Mouse (Mus musculus) midbrain, embryonic 13.5 days (tissue): Measurements from ENCODE around the gene Slc34a2. TPM values are rescaled to one million over a fixed set of nuclear protein-coding genes. Genes with fewer than 3 reads are reported as not detected.

ENCODE experiments used
- ATAC-seq: fragments of 200-750 bp; cut with Nextera tagmentation; 2 replicates; pipeline ENCODE4 v1.8.0; 2017; ENCODE audit warnings: mild to moderate bottlenecking, moderate TSS enrichment, moderate library complexity
- H3K27ac ChIP-seq: fragments of 300-500 bp; sonication (generic); 2 replicates; pipeline ENCODE4 v1.5.1; 2015; ENCODE audit warnings: inconsistent platforms, mild to moderate bottlenecking, moderate library complexity
- H3K27me3 ChIP-seq: fragments of 300-500 bp; sonication (generic); 2 replicates; pipeline ENCODE4 v1.6.1; 2015; ENCODE audit warnings: mild to moderate bottlenecking, inconsistent platforms
- H3K36me3 ChIP-seq: fragments of 300-500 bp; sonication (generic); 2 replicates; pipeline ENCODE4 v1.6.1; 2015; ENCODE audit warnings: mild to moderate bottlenecking, inconsistent platforms
- H3K4me1 ChIP-seq: fragments of 300-500 bp; sonication (generic); replicated peaks from 2 replicates; pipeline ENCODE4 v1.6.1; 2015; ENCODE audit warnings: inconsistent platforms
- H3K4me2 ChIP-seq: fragments of 300-500 bp; sonication (generic); replicated peaks from 2 replicates; pipeline ENCODE4 v1.6.1; 2015; ENCODE audit warnings: moderate library complexity, mild to moderate bottlenecking, inconsistent platforms
- H3K4me3 ChIP-seq: fragments of 300-500 bp; sonication (generic); replicated peaks from 2 replicates; pipeline ENCODE4 v1.5.1; 2015; ENCODE audit warnings: mild to moderate bottlenecking, inconsistent platforms
- H3K9ac ChIP-seq: fragments of 300-500 bp; sonication (generic); replicated peaks from 2 replicates; pipeline ENCODE4 v1.6.1; 2015; ENCODE audit warnings: mild to moderate bottlenecking, inconsistent platforms
- H3K9me3 ChIP-seq: fragments of 300-500 bp; sonication (generic); 2 replicates; pipeline ENCODE4 v1.6.1; 2016; ENCODE audit warnings: mild to moderate bottlenecking, inconsistent platforms
- WGBS: fragments of 180-500 bp; shearing (Covaris S2); methylation state at CpG from one replicate; pipeline ENCODE4 v1.1.7; 2015; 5-methylcytosine and 5-hydroxymethylcytosine counted together
- polyA plus RNA-seq: library from polyadenylated mRNA; unstranded; fragments of >200 nt; fragmentation: Nextera tagmentation; extraction: Ambion mirVana; gene quantifications from 2 replicates; pipeline ENCODE4 v1.2.1, GENCODE M21; 2015

Gene Slc34a2
- polyA plus RNA-seq, 1 experiment from 2014 or later = not detected

DNA sequence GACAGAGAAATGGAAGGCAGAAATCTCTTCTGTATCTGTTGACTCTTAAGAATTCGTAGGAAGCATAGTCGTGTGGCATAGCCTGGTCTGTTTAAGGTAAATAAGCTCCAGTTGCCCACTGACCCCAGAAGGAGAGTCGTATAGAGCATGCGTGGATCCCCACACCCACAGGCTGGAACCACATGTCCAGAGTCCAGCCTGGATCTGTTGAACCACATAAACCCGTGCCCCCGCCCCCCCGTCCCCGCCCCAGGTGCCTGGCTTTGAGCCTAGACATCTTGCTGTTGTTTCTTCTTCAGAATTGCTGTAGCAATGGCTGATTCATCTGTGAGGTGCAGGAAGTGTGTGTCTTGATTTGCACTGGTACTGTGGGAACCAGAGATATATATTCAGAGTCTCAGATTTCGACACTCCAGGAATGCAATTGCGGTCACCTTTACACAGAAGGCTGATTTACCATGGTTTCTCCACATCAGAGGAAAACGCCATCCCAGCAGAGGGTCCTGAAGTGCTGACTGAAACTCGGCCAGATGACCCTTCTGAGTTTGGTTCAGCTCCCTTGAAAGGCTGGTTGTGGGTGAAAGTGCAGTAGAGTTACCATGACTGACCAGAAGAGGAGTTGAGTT is 64.1 kb downstream of the Slc34a2 start:
- Histone ChIP-seq H3K9ac (no peak overlapping the region), H3K4me2 (no peak overlapping the region), H3K27ac (no peak overlapping the region), H3K36me3 (no peaks in the 10 kb centered on the region), H3K4me1 (no peaks in the 10 kb centered on the region), H3K27me3 (no peaks in the 10 kb centered on the region), H3K4me3 (no peak overlapping the region), H3K9me3 (no peaks in the 10 kb centered on the region)
- 86% methylated on average over 12 of the region's 12 CpGs for WGBS
- no peak for ATAC-seq

DNA sequence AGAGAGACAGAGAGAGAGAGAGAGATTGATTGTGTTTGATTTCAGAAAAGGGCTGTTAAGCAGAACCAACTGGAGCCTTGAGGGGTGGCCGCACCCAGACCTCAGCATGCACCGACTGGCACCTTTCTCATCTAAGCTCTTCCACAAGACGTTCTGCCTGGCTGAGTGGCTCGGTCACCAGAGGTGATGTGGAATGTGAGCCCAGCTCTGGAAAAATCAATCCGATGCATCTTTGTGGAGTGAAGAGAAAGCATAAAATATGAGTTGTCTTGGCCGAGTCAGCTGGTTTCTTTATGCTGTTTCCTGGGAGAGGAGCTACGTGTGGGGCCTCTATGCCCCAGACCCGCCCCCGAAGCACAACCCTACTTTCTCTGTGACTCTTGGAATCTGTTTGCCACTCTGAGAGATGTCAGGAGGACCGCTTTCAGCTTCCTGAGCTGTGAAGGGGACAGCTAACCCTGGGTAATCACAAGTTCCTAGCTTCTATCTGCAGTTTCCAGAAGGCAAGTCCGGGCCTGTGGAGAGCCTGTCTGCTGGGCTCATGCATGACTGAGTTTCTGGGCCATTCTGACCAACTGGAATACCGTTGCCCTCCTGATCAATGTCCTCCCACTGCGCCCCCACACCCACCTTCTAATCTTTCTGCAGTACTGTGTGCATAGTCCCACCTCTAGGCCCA is 66.4 kb downstream of the Slc34a2 start:
- Histone ChIP-seq H3K4me2 (no peak overlapping the region), H3K9ac (no peak overlapping the region), H3K9me3 (no peaks in the 10 kb centered on the region), H3K27ac (no peak overlapping the region), H3K4me3 (no peak overlapping the region), H3K27me3 (no peaks in the 10 kb centered on the region), H3K36me3 (no peaks in the 10 kb centered on the region), H3K4me1 (no peaks in the 10 kb centered on the region)
- ATAC-seq = no peak
- WGBS = 77% methylated on average over 13 of the region's 13 CpGs

DNA sequence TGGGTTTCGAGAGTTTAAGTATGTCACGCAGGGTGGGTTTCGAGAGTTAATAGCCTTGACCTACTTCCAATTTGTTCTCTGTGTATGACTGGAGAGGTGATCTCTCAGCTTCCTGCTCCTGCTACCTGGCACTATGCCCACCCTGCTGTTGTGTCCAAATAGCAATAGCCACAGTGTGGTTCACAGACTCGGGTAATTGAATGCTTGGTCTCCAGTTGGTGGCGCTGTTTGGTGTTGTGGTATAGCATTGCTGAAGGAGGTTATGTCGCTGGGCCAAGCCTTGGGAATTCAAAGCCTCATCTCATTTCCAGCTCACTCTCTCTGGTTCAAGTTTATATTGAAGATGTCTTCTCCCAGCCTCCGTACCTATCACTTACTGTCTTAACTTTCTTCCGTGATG is 67.8 kb downstream of the Slc34a2 start:
- no peak overlapping the region for H3K27ac ChIP-seq
- no peaks in the 10 kb centered on the region for H3K9me3 ChIP-seq
- no peaks in the 10 kb centered on the region for H3K27me3 ChIP-seq
- H3K9ac ChIP-seq = no peak overlapping the region
- H3K4me2 ChIP-seq = no peak overlapping the region
- WGBS = 79% methylated on average over 8 of the region's 8 CpGs
- H3K4me1 ChIP-seq = no peaks in the 10 kb centered on the region
- no peak for ATAC-seq
- H3K4me3 ChIP-seq = no peak overlapping the region
- H3K36me3 ChIP-seq = no peaks in the 10 kb centered on the region

DNA sequence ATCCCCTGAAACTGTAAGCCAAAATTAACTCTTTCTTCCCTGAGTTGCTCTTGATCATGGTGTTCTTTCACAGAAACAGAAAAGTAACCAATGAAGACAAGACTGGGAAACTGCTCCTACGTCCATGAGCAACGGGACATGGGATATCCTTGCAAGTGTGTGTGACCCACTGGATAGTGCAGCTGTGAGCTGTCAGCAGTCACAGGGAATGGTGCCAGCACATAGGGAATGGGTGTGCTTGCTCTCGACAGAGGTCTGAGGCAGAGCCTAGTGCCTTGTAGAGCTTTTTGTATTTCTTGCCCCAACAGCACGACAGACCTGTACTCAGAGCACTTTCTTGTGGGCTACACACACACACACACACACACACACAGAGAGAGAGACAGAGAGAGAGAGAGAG is 68.2 kb downstream of the Slc34a2 start:
- H3K4me3 ChIP-seq = no peak overlapping the region
- no peak overlapping the region for H3K4me2 ChIP-seq
- no peaks in the 10 kb centered on the region for H3K36me3 ChIP-seq
- H3K27me3 ChIP-seq = no peaks in the 10 kb centered on the region
- no peaks in the 10 kb centered on the region for H3K9me3 ChIP-seq
- no peak overlapping the region for H3K27ac ChIP-seq
- WGBS = 86% methylated on average over 4 of the region's 4 CpGs
- H3K4me1 ChIP-seq = no peaks in the 10 kb centered on the region
- H3K9ac ChIP-seq = no peak overlapping the region
- ATAC-seq = no peak

GRCm38 (mm10) chr5:53106731-53107130 is 68.8 kb downstream of the Slc34a2 start:
- no peak overlapping the region for H3K4me2 ChIP-seq
- no peaks in the 10 kb centered on the region for H3K9me3 ChIP-seq
- no peak for ATAC-seq
- WGBS = 64% methylated on average over 4 of the region's 4 CpGs
- H3K9ac ChIP-seq = no peak overlapping the region
- no peaks in the 10 kb centered on the region for H3K27me3 ChIP-seq
- H3K4me3 ChIP-seq = no peak overlapping the region
- H3K27ac ChIP-seq = no peak overlapping the region
- H3K36me3 ChIP-seq = no peaks in the 10 kb centered on the region
- H3K4me1 ChIP-seq = no peaks in the 10 kb centered on the region

DNA sequence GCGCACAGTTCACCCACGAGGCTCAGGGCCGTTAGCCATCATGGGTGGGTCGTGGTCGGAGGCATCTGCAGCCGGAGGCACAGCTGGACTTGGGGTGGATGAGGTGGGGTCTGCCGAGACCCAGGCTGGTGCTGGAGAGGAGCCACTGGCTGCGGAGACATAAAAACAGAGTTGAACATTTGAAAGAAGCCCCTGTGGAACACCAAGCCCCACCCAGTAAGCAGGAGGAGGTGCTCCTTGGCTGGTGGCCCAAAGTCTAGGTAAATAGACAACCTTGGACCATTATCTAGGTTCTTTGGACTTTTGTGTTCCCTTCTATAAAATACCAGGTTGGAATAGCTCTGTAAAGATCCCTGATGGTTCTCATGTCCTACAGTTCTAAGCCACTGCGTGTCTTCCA is 70.1 kb downstream of the Slc34a2 start:
- ATAC-seq = no peak
- Histone ChIP-seq H3K36me3 (no peaks in the 10 kb centered on the region), H3K27ac (no peak overlapping the region), H3K9ac (no peak overlapping the region), H3K4me1 (no peaks in the 10 kb centered on the region), H3K4me2 (no peak overlapping the region), H3K4me3 (no peak overlapping the region), H3K9me3 (no peaks in the 10 kb centered on the region), H3K27me3 (no peaks in the 10 kb centered on the region)
- WGBS = 86% methylated on average over 9 of the region's 9 CpGs

- H3K36me3 ChIP-seq = no peaks in the 10 kb centered on the region
These were observed 70.8 kb downstream of the Slc34a2 start for GRCm38 (mm10) chr5:53108668-53109067.

DNA sequence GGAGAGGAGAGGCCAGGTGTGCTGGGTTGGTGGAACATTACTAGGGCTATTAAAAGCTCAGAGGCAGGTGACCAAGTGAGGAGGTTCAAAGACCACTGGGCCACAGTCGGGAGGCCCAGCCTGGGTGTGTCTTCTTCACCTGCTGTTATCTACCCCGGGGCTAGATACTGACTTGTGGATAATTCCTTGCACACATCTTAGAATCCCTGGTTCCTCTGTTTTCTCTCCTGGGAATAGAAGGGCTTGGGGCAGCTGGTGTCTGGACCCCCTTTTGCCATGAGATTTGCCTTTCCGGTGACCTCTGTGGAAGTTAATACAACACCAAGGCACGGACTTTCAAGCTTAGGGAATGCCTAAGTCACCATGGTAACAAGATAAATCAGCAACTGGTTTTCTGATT is 72.3 kb downstream of the Slc34a2 start:
- H3K4me2 ChIP-seq = no peak overlapping the region
- no peaks in the 10 kb centered on the region for H3K36me3 ChIP-seq
- H3K4me3 ChIP-seq = no peak overlapping the region
- 60% methylated on average over 4 of the region's 4 CpGs for WGBS
- H3K4me1 ChIP-seq = 0 out of 2 replicates have a peak, but pooled peaks cover 3% of the 10 kb centered on the region
- H3K27ac ChIP-seq = no peak overlapping the region
- no peak for ATAC-seq
- no peak overlapping the region for H3K9ac ChIP-seq
- no peaks in the 10 kb centered on the region for H3K9me3 ChIP-seq
- H3K27me3 ChIP-seq = no peaks in the 10 kb centered on the region

More at GRCm38 (mm10) chr5:53108668-53109067, 70.8 kb downstream of the Slc34a2 start:
- Histone ChIP-seq H3K4me2 (no peak overlapping the region), H3K9ac (no peak overlapping the region), H3K4me3 (no peak overlapping the region), H3K9me3 (no peaks in the 10 kb centered on the region), H3K27ac (no peak overlapping the region), H3K4me1 (no peaks in the 10 kb centered on the region), H3K27me3 (no peaks in the 10 kb centered on the region)
- 81% methylated on average over 1 of the region's 1 CpGs for WGBS
- no peak for ATAC-seq

- Histone ChIP-seq H3K4me3 (no peak overlapping the region), H3K27me3 (no peaks in the 10 kb centered on the region), H3K9me3 (no peaks in the 10 kb centered on the region), H3K9ac (no peak overlapping the region), H3K36me3 (no peaks in the 10 kb centered on the region), H3K4me1 (0 out of 2 replicates have a peak, but pooled peaks cover 3% of the 10 kb centered on the region), H3K27ac (no peak overlapping the region), H3K4me2 (no peak overlapping the region)
- WGBS = 59% methylated on average over 5 of the region's 5 CpGs
- ATAC-seq = no peak
These were observed 73.2 kb downstream of the Slc34a2 start for GRCm38 (mm10) chr5:53111036-53111435.

GRCm38 (mm10) chr5:53112942-53113341 is 75.1 kb downstream of the Slc34a2 start:
- Histone ChIP-seq H3K4me1 (0 out of 2 replicates have a peak, but pooled peaks cover 3% of the 10 kb centered on the region), H3K4me3 (no peak overlapping the region), H3K27me3 (no peaks in the 10 kb centered on the region), H3K4me2 (no peak overlapping the region), H3K36me3 (no peaks in the 10 kb centered on the region), H3K9me3 (no peaks in the 10 kb centered on the region), H3K27ac (no peak overlapping the region), H3K9ac (no peak overlapping the region)
- WGBS = 98% methylated on average over 5 of the region's 5 CpGs
- ATAC-seq = no peak

GRCm38 (mm10) chr5:53114616-53115267 is 76.9 kb downstream of the Slc34a2 start:
- Histone ChIP-seq H3K27ac (no peak overlapping the region), H3K4me3 (no peak overlapping the region), H3K4me2 (no peak overlapping the region), H3K27me3 (no peaks in the 10 kb centered on the region), H3K9me3 (no peaks in the 10 kb centered on the region), H3K36me3 (no peaks in the 10 kb centered on the region), H3K9ac (no peak overlapping the region), H3K4me1 (0 out of 2 replicates have a peak, but pooled peaks cover 3% of the 10 kb centered on the region)
- peak; percentile 71 for ATAC-seq
- 62% methylated on average over 12 of the region's 12 CpGs for WGBS

GRCm38 (mm10) chr5:53118212-53118611 is 80.3 kb downstream of the Slc34a2 start:
- H3K9me3 ChIP-seq = no peaks in the 10 kb centered on the region
- WGBS = 82% methylated on average over 8 of the region's 8 CpGs
- 0 out of 2 replicates have a peak, but pooled peaks cover 5% of the 10 kb centered on the region for H3K4me1 ChIP-seq
- H3K4me2 ChIP-seq = no peak overlapping the region
- H3K27me3 ChIP-seq = 0 out of 2 replicates have a peak, but pooled peaks cover 2% of the 10 kb centered on the region
- H3K9ac ChIP-seq = no peak overlapping the region
- no peak overlapping the region for H3K27ac ChIP-seq
- no peak for ATAC-seq
- H3K36me3 ChIP-seq = no peaks in the 10 kb centered on the region
- H3K4me3 ChIP-seq = no peak overlapping the region
